Mouse (Mus musculus) CD4-positive naive resting alpha-beta T cell, adult 57 days (primary cell): ENCODE results near the gene Astn1. TPM values are rescaled to one million over a fixed set of nuclear protein-coding genes. Genes with fewer than 3 reads are reported as not detected.

Source experiments
- total RNA-seq: library from RNA; stranded (reverse); gene quantifications from one replicate; pipeline ENCODE4 v1.2.4, GENCODE M21; 2023

Astn1 gene
- not detected for total RNA-seq

GRCm38 (mm10) chr1:158361964-158362291 lies at the start of gene Astn1:
TSS of gene Astn1 (plus strand) at chr1:158362273.

GRCm38 (mm10) chr1:158356051-158356461 lies 6.0 kb upstream of the Astn1 start, which contains the start of gene Brinp2:
TSS of gene Brinp2 (minus strand) at chr1:158356326.

Other genes starting within 250 kb of the Astn1 start
- gene Brinp2, start 5.9 kb upstream of the Astn1 start, total RNA-seq, result not detected